Mouse (Mus musculus): ENCODE measurements around the gene Stk39. TPM values are rescaled to one million over a fixed set of nuclear protein-coding genes. Genes with fewer than 3 reads are reported as not detected.

Stk39 gene
- total RNA-seq, 1 experiment, result 5.0 TPM

GRCm38 (mm10) chr2:68320670-68321069 lies 151.4 kb downstream of the Stk39 start:
- Histone ChIP-seq H3K9me3 (ENCODE audit: control insufficient read depth, insufficient read depth, low read depth, low read length) (no peaks in the 10 kb centered on the region), H3K9ac (ENCODE audit: insufficient read depth, low read depth, low read length, poor library complexity, severe bottlenecking) (no peak overlapping the region), H3K36me3 (ENCODE audit: control insufficient read depth, insufficient read depth, low read length, poor library complexity, severe bottlenecking) (no peaks in the 10 kb centered on the region), H3K4me3 (ENCODE audit: insufficient read depth in 1 of 2, low read depth in 1 of 2, low read length in 2 of 2, poor library complexity in 1 of 2, severe bottlenecking in 1 of 2) (no peak overlapping the region), H3K4me1 (ENCODE audit: control insufficient read depth in 2 of 2, insufficient read depth in 2 of 2, low read length in 2 of 2, poor library complexity in 1 of 2) (no peaks in the 10 kb centered on the region), H3K27ac (ENCODE audit: insufficient read depth, low read depth, low read length, poor library complexity, severe bottlenecking) (no peak overlapping the region)
- TF ChIP-seq MAFK (IDR thresholded peaks at IDR 0.05; ENCODE audit: insufficient read depth, low read depth, low read length), result no peak
- no peak for TF ChIP-seq ZC3H11A (IDR thresholded peaks at IDR 0.05; ENCODE audit: borderline replicate concordance, low read depth, low read length)
- no peak for TF ChIP-seq CHD2 (IDR thresholded peaks at IDR 0.05; ENCODE audit: low read depth, low read length)
- TF ChIP-seq ZNF384 (IDR thresholded peaks at IDR 0.05; ENCODE audit: low read depth, low read length), result no peak
- in situ Hi-C loops (cut with MboI; ENCODE audit: low sequenced_read_pairs in 2 of 2, unreplicated experiment in 2 of 2), result no loop called here
- no peak for DNase-seq (ENCODE audit: low read depth, low spot score)

- no peak overlapping the region for H3K9ac ChIP-seq (ENCODE audit: insufficient read depth, low read depth, low read length, poor library complexity, severe bottlenecking)
- TF ChIP-seq ZC3H11A (IDR thresholded peaks at IDR 0.05; ENCODE audit: borderline replicate concordance, low read depth, low read length), result no peak
- no peak for TF ChIP-seq HCFC1 (IDR thresholded peaks at IDR 0.05; ENCODE audit: borderline replicate concordance, insufficient read depth, low read length)
- TF ChIP-seq CHD2 (IDR thresholded peaks at IDR 0.05; ENCODE audit: low read depth, low read length), result no peak
- no peak for TF ChIP-seq MAFK (IDR thresholded peaks at IDR 0.05; ENCODE audit: insufficient read depth, low read depth, low read length)
- no peak for TF ChIP-seq ZNF384 (IDR thresholded peaks at IDR 0.05; ENCODE audit: low read depth, low read length)
- no peaks in the 10 kb centered on the region for H3K9me3 ChIP-seq (ENCODE audit: control insufficient read depth, insufficient read depth, low read depth, low read length)
- peaks cover 0 to 2% of the 10 kb centered on the region in 2 experiments; a peak in 1 of 4 replicates for H3K4me1 ChIP-seq (ENCODE audit: control insufficient read depth in 2 of 2, insufficient read depth in 2 of 2, low read length in 2 of 2, poor library complexity in 1 of 2)
- H3K27ac ChIP-seq (ENCODE audit: insufficient read depth, low read depth, low read length, poor library complexity, severe bottlenecking), result no peak overlapping the region
- no peaks in the 10 kb centered on the region for H3K36me3 ChIP-seq (ENCODE audit: control insufficient read depth, insufficient read depth, low read length, poor library complexity, severe bottlenecking)
- DNase-seq (ENCODE audit: low read depth, low spot score), result no peak
- in situ Hi-C loops (cut with MboI; ENCODE audit: low sequenced_read_pairs in 2 of 2, unreplicated experiment in 2 of 2), result no loop called here
- no peak overlapping the region for H3K4me3 ChIP-seq (ENCODE audit: insufficient read depth in 1 of 2, low read depth in 1 of 2, low read length in 2 of 2, poor library complexity in 1 of 2, severe bottlenecking in 1 of 2)
These were observed 153.6 kb downstream of the Stk39 start for GRCm38 (mm10) chr2:68318452-68318851.

GRCm38 (mm10) chr2:68317895-68318294 lies 154.2 kb downstream of the Stk39 start:
- Histone ChIP-seq H3K4me3 (ENCODE audit: insufficient read depth in 1 of 2, low read depth in 1 of 2, low read length in 2 of 2, poor library complexity in 1 of 2, severe bottlenecking in 1 of 2) (no peak overlapping the region), H3K9ac (ENCODE audit: insufficient read depth, low read depth, low read length, poor library complexity, severe bottlenecking) (no peak overlapping the region), H3K9me3 (ENCODE audit: control insufficient read depth, insufficient read depth, low read depth, low read length) (no peaks in the 10 kb centered on the region), H3K36me3 (ENCODE audit: control insufficient read depth, insufficient read depth, low read length, poor library complexity, severe bottlenecking) (no peaks in the 10 kb centered on the region), H3K27ac (ENCODE audit: insufficient read depth, low read depth, low read length, poor library complexity, severe bottlenecking) (no peak overlapping the region), H3K4me1 (ENCODE audit: control insufficient read depth in 2 of 2, insufficient read depth in 2 of 2, low read length in 2 of 2, poor library complexity in 1 of 2) (peaks cover 0 to 2% of the 10 kb centered on the region in 2 experiments; a peak in 1 of 4 replicates)
- DNase-seq (ENCODE audit: low read depth, low spot score), result no peak
- TF ChIP-seq ZC3H11A (IDR thresholded peaks at IDR 0.05; ENCODE audit: borderline replicate concordance, low read depth, low read length), result no peak
- no peak for TF ChIP-seq MAFK (IDR thresholded peaks at IDR 0.05; ENCODE audit: insufficient read depth, low read depth, low read length)
- TF ChIP-seq ZNF384 (IDR thresholded peaks at IDR 0.05; ENCODE audit: low read depth, low read length), result no peak
- in situ Hi-C loops (cut with MboI; ENCODE audit: low sequenced_read_pairs in 2 of 2, unreplicated experiment in 2 of 2), result no loop called here

- TF ChIP-seq ZC3H11A (IDR thresholded peaks at IDR 0.05; ENCODE audit: borderline replicate concordance, low read depth, low read length) (no peak), MAFK (IDR thresholded peaks at IDR 0.05; ENCODE audit: insufficient read depth, low read depth, low read length) (no peak), HCFC1 (IDR thresholded peaks at IDR 0.05; ENCODE audit: borderline replicate concordance, insufficient read depth, low read length) (no peak), ZNF384 (IDR thresholded peaks at IDR 0.05; ENCODE audit: low read depth, low read length) (no peak), CHD2 (IDR thresholded peaks at IDR 0.05; ENCODE audit: low read depth, low read length) (no peak)
These were observed 154.6 kb downstream of the Stk39 start for GRCm38 (mm10) chr2:68317452-68317851.

GRCm38 (mm10) chr2:68315258-68315657 lies 156.8 kb downstream of the Stk39 start:
- in situ Hi-C loops (cut with MboI; ENCODE audit: low sequenced_read_pairs in 2 of 2, unreplicated experiment in 2 of 2), result no loop called here
- no peak for DNase-seq (ENCODE audit: low read depth, low spot score)

More at GRCm38 (mm10) chr2:68317452-68317851, 154.6 kb downstream of the Stk39 start:
- Histone ChIP-seq H3K9me3 (ENCODE audit: control insufficient read depth, insufficient read depth, low read depth, low read length) (no peaks in the 10 kb centered on the region), H3K27ac (ENCODE audit: insufficient read depth, low read depth, low read length, poor library complexity, severe bottlenecking) (no peak overlapping the region), H3K4me1 (ENCODE audit: control insufficient read depth in 2 of 2, insufficient read depth in 2 of 2, low read length in 2 of 2, poor library complexity in 1 of 2) (peaks cover 0 to 2% of the 10 kb centered on the region in 2 experiments; a peak in 1 of 4 replicates), H3K9ac (ENCODE audit: insufficient read depth, low read depth, low read length, poor library complexity, severe bottlenecking) (no peak overlapping the region), H3K36me3 (ENCODE audit: control insufficient read depth, insufficient read depth, low read length, poor library complexity, severe bottlenecking) (no peaks in the 10 kb centered on the region), H3K4me3 (ENCODE audit: insufficient read depth in 1 of 2, low read depth in 1 of 2, low read length in 2 of 2, poor library complexity in 1 of 2, severe bottlenecking in 1 of 2) (no peak overlapping the region)
- DNase-seq (ENCODE audit: low read depth, low spot score), result no peak
- in situ Hi-C loops (cut with MboI; ENCODE audit: low sequenced_read_pairs in 2 of 2, unreplicated experiment in 2 of 2), result no loop called here

More at GRCm38 (mm10) chr2:68315258-68315657, 156.8 kb downstream of the Stk39 start:
- no peak overlapping the region for H3K4me3 ChIP-seq (ENCODE audit: insufficient read depth in 1 of 2, low read depth in 1 of 2, low read length in 2 of 2, poor library complexity in 1 of 2, severe bottlenecking in 1 of 2)
- H3K4me1 ChIP-seq (ENCODE audit: control insufficient read depth in 2 of 2, insufficient read depth in 2 of 2, low read length in 2 of 2, poor library complexity in 1 of 2), result peaks cover 0 to 2% of the 10 kb centered on the region in 2 experiments; a peak in 1 of 4 replicates
- TF ChIP-seq ZNF384 (IDR thresholded peaks at IDR 0.05; ENCODE audit: low read depth, low read length), result no peak
- TF ChIP-seq ZC3H11A (IDR thresholded peaks at IDR 0.05; ENCODE audit: borderline replicate concordance, low read depth, low read length), result no peak
- TF ChIP-seq MAFK (IDR thresholded peaks at IDR 0.05; ENCODE audit: insufficient read depth, low read depth, low read length), result no peak
- TF ChIP-seq HCFC1 (IDR thresholded peaks at IDR 0.05; ENCODE audit: borderline replicate concordance, insufficient read depth, low read length), result no peak
- no peak for TF ChIP-seq CHD2 (IDR thresholded peaks at IDR 0.05; ENCODE audit: low read depth, low read length)
- no peak overlapping the region for H3K9ac ChIP-seq (ENCODE audit: insufficient read depth, low read depth, low read length, poor library complexity, severe bottlenecking)
- no peak overlapping the region for H3K27ac ChIP-seq (ENCODE audit: insufficient read depth, low read depth, low read length, poor library complexity, severe bottlenecking)
- no peaks in the 10 kb centered on the region for H3K9me3 ChIP-seq (ENCODE audit: control insufficient read depth, insufficient read depth, low read depth, low read length)
- H3K36me3 ChIP-seq (ENCODE audit: control insufficient read depth, insufficient read depth, low read length, poor library complexity, severe bottlenecking), result no peaks in the 10 kb centered on the region

Measured in ES-E14 (cell line).